Mouse (Mus musculus): Measurements from ENCODE around the gene Ralgapa1. TPM values are rescaled to one million over a fixed set of nuclear protein-coding genes. Genes with fewer than 3 reads are reported as not detected.
"Not testable (repeated sequence)": the region's sequence is repeated elsewhere in the genome, so short reads cannot be mapped to it uniquely, and the experiment has no call there.

The Ralgapa1 gene
- polyA plus RNA-seq, 1 experiment from 2014 or later: 21.1 TPM

GRCm38 (mm10) chr12:55820119-55820660 is 777 bp downstream of the Ralgapa1 start:
- peak overlapping the region; percentile 99 for H3K4me3 ChIP-seq (ENCODE audit: low read length)
- peak overlapping the region; percentile 97 for H3K9ac ChIP-seq (ENCODE audit: low read depth, low read length)
- no peaks in the 10 kb centered on the region for H3K9me3 ChIP-seq (ENCODE audit: control insufficient read depth, low read length)
- peak overlapping the region; percentile 96 for H3K27ac ChIP-seq (ENCODE audit: low read depth, low read length)
- no peaks in the 10 kb centered on the region for H3K36me3 ChIP-seq (ENCODE audit: control insufficient read depth, insufficient read depth, low read length)
- H3K27me3 ChIP-seq (replicated peaks; ENCODE audit: control insufficient read depth, insufficient read depth, low read length): no peaks in the 10 kb centered on the region
- H3K4me2 ChIP-seq (ENCODE audit: low read length): peak overlapping the region; percentile 81
- H3K4me1 ChIP-seq (ENCODE audit: control insufficient read depth, insufficient read depth, low read depth, low read length): peaks cover 10% of the 10 kb centered on the region
- WGBS: under 1% methylated on average over 28 of the region's 35 CpGs
- peak; percentile 68 for ATAC-seq

- no peak overlapping the region for H3K4me2 ChIP-seq (ENCODE audit: low read length)
- peaks cover 10% of the 10 kb centered on the region for H3K4me1 ChIP-seq (ENCODE audit: control insufficient read depth, insufficient read depth, low read depth, low read length)
- no peak overlapping the region for H3K9ac ChIP-seq (ENCODE audit: low read depth, low read length)
- no peaks in the 10 kb centered on the region for H3K27me3 ChIP-seq (replicated peaks; ENCODE audit: control insufficient read depth, insufficient read depth, low read length)
- 92% methylated on average over 5 of the region's 5 CpGs for WGBS
- H3K4me3 ChIP-seq (ENCODE audit: low read length): no peak overlapping the region
- no peaks in the 10 kb centered on the region for H3K36me3 ChIP-seq (ENCODE audit: control insufficient read depth, insufficient read depth, low read length)
- H3K27ac ChIP-seq (ENCODE audit: low read depth, low read length): no peak overlapping the region
- ATAC-seq: no peak
- no peaks in the 10 kb centered on the region for H3K9me3 ChIP-seq (ENCODE audit: control insufficient read depth, low read length)
Observed at GRCm38 (mm10) chr12:55816488-55816887, 4.5 kb downstream of the Ralgapa1 start.

GRCm38 (mm10) chr12:55805035-55805434 is 15.9 kb downstream of the Ralgapa1 start:
- Histone ChIP-seq H3K9ac (ENCODE audit: low read depth, low read length) (no peak overlapping the region), H3K27me3 (replicated peaks; ENCODE audit: control insufficient read depth, insufficient read depth, low read length) (no peaks in the 10 kb centered on the region), H3K27ac (ENCODE audit: low read depth, low read length) (peak overlapping the region; percentile 19; the same call in 1 of the 2 replicates), H3K4me1 (ENCODE audit: control insufficient read depth, insufficient read depth, low read depth, low read length) (no peaks in the 10 kb centered on the region), H3K36me3 (ENCODE audit: control insufficient read depth, insufficient read depth, low read length) (no peaks in the 10 kb centered on the region), H3K4me3 (ENCODE audit: low read length) (no peak overlapping the region), H3K4me2 (ENCODE audit: low read length) (no peak overlapping the region), H3K9me3 (ENCODE audit: control insufficient read depth, low read length) (no peaks in the 10 kb centered on the region)
- peak; percentile 54; the same call in 1 of the 2 replicates for ATAC-seq
- 48% methylated on average over 3 of the region's 3 CpGs for WGBS

GRCm38 (mm10) chr12:55801131-55801530 is 19.8 kb downstream of the Ralgapa1 start:
- no peak overlapping the region for H3K27ac ChIP-seq (ENCODE audit: low read depth, low read length)
- H3K4me1 ChIP-seq (ENCODE audit: control insufficient read depth, insufficient read depth, low read depth, low read length): no peaks in the 10 kb centered on the region
- no peak overlapping the region for H3K4me2 ChIP-seq (ENCODE audit: low read length)
- H3K4me3 ChIP-seq (ENCODE audit: low read length): no peak overlapping the region
- WGBS: 93% methylated on average over 4 of the region's 4 CpGs
- H3K36me3 ChIP-seq (ENCODE audit: control insufficient read depth, insufficient read depth, low read length): no peaks in the 10 kb centered on the region
- ATAC-seq: no peak
- H3K9ac ChIP-seq (ENCODE audit: low read depth, low read length): no peak overlapping the region
- H3K9me3 ChIP-seq (ENCODE audit: control insufficient read depth, low read length): no peaks in the 10 kb centered on the region
- no peaks in the 10 kb centered on the region for H3K27me3 ChIP-seq (replicated peaks; ENCODE audit: control insufficient read depth, insufficient read depth, low read length)

- ATAC-seq: no peak
- H3K9me3 ChIP-seq (ENCODE audit: control insufficient read depth, low read length): no peaks in the 10 kb centered on the region
- no peaks in the 10 kb centered on the region for H3K27me3 ChIP-seq (replicated peaks; ENCODE audit: control insufficient read depth, insufficient read depth, low read length)
- H3K27ac ChIP-seq (ENCODE audit: low read depth, low read length): no peak overlapping the region
- H3K4me2 ChIP-seq (ENCODE audit: low read length): no peak overlapping the region
- H3K4me3 ChIP-seq (ENCODE audit: low read length): no peak overlapping the region
- H3K4me1 ChIP-seq (ENCODE audit: control insufficient read depth, insufficient read depth, low read depth, low read length): no peaks in the 10 kb centered on the region
- H3K36me3 ChIP-seq (ENCODE audit: control insufficient read depth, insufficient read depth, low read length): no peaks in the 10 kb centered on the region
- no peak overlapping the region for H3K9ac ChIP-seq (ENCODE audit: low read depth, low read length)
- 91% methylated on average over 5 of the region's 5 CpGs for WGBS
Observed at GRCm38 (mm10) chr12:55800144-55800543, 20.8 kb downstream of the Ralgapa1 start.

GRCm38 (mm10) chr12:55798745-55799144 is 22.2 kb downstream of the Ralgapa1 start:
- no peak for ATAC-seq
- Histone ChIP-seq H3K36me3 (ENCODE audit: control insufficient read depth, insufficient read depth, low read length) (no peaks in the 10 kb centered on the region), H3K9me3 (ENCODE audit: control insufficient read depth, low read length) (no peaks in the 10 kb centered on the region), H3K4me1 (ENCODE audit: control insufficient read depth, insufficient read depth, low read depth, low read length) (no peaks in the 10 kb centered on the region), H3K4me3 (ENCODE audit: low read length) (no peak overlapping the region), H3K27ac (ENCODE audit: low read depth, low read length) (no peak overlapping the region), H3K9ac (ENCODE audit: low read depth, low read length) (no peak overlapping the region), H3K27me3 (replicated peaks; ENCODE audit: control insufficient read depth, insufficient read depth, low read length) (no peaks in the 10 kb centered on the region), H3K4me2 (ENCODE audit: low read length) (no peak overlapping the region)
- 89% methylated on average over 4 of the region's 4 CpGs for WGBS

- H3K9me3 ChIP-seq (ENCODE audit: control insufficient read depth, low read length): no peaks in the 10 kb centered on the region
- no peaks in the 10 kb centered on the region for H3K36me3 ChIP-seq (ENCODE audit: control insufficient read depth, insufficient read depth, low read length)
- no peak overlapping the region for H3K27ac ChIP-seq (ENCODE audit: low read depth, low read length)
- WGBS: 82% methylated on average over 3 of the region's 3 CpGs
- ATAC-seq: no peak
- H3K27me3 ChIP-seq (replicated peaks; ENCODE audit: control insufficient read depth, insufficient read depth, low read length): no peaks in the 10 kb centered on the region
- H3K4me2 ChIP-seq (ENCODE audit: low read length): no peak overlapping the region
- no peak overlapping the region for H3K9ac ChIP-seq (ENCODE audit: low read depth, low read length)
- H3K4me3 ChIP-seq (ENCODE audit: low read length): no peak overlapping the region
- no peaks in the 10 kb centered on the region for H3K4me1 ChIP-seq (ENCODE audit: control insufficient read depth, insufficient read depth, low read depth, low read length)
Observed at GRCm38 (mm10) chr12:55797103-55797502, 23.9 kb downstream of the Ralgapa1 start.

- not testable (repeated sequence) for H3K36me3 ChIP-seq (ENCODE audit: control insufficient read depth, insufficient read depth, low read length); H3K4me1 ChIP-seq (ENCODE audit: control insufficient read depth, insufficient read depth, low read depth, low read length); H3K9me3 ChIP-seq (ENCODE audit: control insufficient read depth, low read length); H3K27ac ChIP-seq (ENCODE audit: low read depth, low read length); H3K4me2 ChIP-seq (ENCODE audit: low read length); H3K27me3 ChIP-seq (replicated peaks; ENCODE audit: control insufficient read depth, insufficient read depth, low read length); ATAC-seq; H3K4me3 ChIP-seq (ENCODE audit: low read length); H3K9ac ChIP-seq (ENCODE audit: low read depth, low read length)
- 81% methylated on average over 4 of the region's 4 CpGs for WGBS
Observed at GRCm38 (mm10) chr12:55794485-55794884, 26.5 kb downstream of the Ralgapa1 start.

GRCm38 (mm10) chr12:55785252-55785651 is 35.7 kb downstream of the Ralgapa1 start:
- 89% methylated on average over 2 of the region's 2 CpGs for WGBS
- no peaks in the 10 kb centered on the region for H3K9me3 ChIP-seq (ENCODE audit: control insufficient read depth, low read length)
- H3K4me1 ChIP-seq (ENCODE audit: control insufficient read depth, insufficient read depth, low read depth, low read length): no peaks in the 10 kb centered on the region
- H3K27ac ChIP-seq (ENCODE audit: low read depth, low read length): no peak overlapping the region
- H3K4me3 ChIP-seq (ENCODE audit: low read length): no peak overlapping the region
- H3K36me3 ChIP-seq (ENCODE audit: control insufficient read depth, insufficient read depth, low read length): peaks cover 10% of the 10 kb centered on the region; the same call in 1 of the 2 replicates
- no peak overlapping the region for H3K9ac ChIP-seq (ENCODE audit: low read depth, low read length)
- no peaks in the 10 kb centered on the region for H3K27me3 ChIP-seq (replicated peaks; ENCODE audit: control insufficient read depth, insufficient read depth, low read length)
- no peak for ATAC-seq
- H3K4me2 ChIP-seq (ENCODE audit: low read length): no peak overlapping the region

Measured in hindbrain, embryonic 16.5 days (tissue).